Mouse (Mus musculus) gastrocnemius, postnatal 36 days (tissue): ENCODE measurements around the gene Wdr44. TPM values are rescaled to one million over a fixed set of nuclear protein-coding genes. Genes with fewer than 3 reads are reported as not detected.
"Not testable (repeated sequence)": the region's sequence is repeated elsewhere in the genome, so short reads cannot be mapped to it uniquely, and the experiment has no call there.

Source experiments
- DNase-seq, 2 experiments: peaks; one replicate each; pipeline ENCODE4 v3.0.0; 2022
- intact Hi-C: fragments of 180-260 bp; cut with DNase I; formaldehyde crosslinking; loops from one replicate; pipeline ENCODE4 v1.15.1; 2025
- total RNA-seq, 2 experiments: library from RNA; stranded (reverse); gene quantifications; 2 replicates each; pipeline ENCODE4 v1.2.3; 2021

Gene Wdr44
- total RNA-seq, 2 experiments from 2014 or later: 13.0 to 13.3 TPM

GRCm38 (mm10) chrX:23823398-23824023 is 130.7 kb downstream of the Wdr44 start:
- DNase-seq: peak in 1 of 2 experiments; percentile 13
- intact Hi-C loops: no loop called here

DNA sequence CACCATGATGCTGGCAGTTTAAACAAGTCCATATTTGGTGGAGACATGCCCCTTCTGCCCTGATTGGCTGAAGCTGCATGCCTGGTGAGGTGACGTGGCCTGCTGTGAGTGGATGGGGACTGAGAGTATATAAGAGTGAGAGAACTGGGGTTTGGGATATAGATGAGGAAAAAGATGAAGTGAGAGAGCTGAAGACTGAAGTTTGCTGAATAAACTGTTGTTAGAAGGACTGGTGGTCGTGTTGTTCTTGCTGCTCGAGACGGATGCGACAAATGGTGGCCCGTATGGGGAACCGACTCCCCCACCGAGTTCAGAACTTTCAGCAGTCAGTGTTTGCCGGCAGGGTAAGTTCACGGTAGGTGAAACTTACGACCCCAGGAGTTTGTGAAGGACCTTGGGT is 140.9 kb downstream of the Wdr44 start:
- intact Hi-C loops, DNase-seq: not testable (repeated sequence)

GRCm38 (mm10) chrX:23840921-23841320 is 148.1 kb downstream of the Wdr44 start:
- intact Hi-C loops: no loop called here

More at GRCm38 (mm10) chrX:23840921-23841320, 148.1 kb downstream of the Wdr44 start:
- DNase-seq: no peak

Other genes with a start within 250 kb of the Wdr44 start
- not detected for gene Gm4907, start 189.5 kb downstream of the Wdr44 start, total RNA-seq